Mouse (Mus musculus) limb, embryonic 14.5 days (tissue): ENCODE measurements around the gene Map10. TPM values are rescaled to one million over a fixed set of nuclear protein-coding genes. Genes with fewer than 3 reads are reported as not detected.

Experiments used
- ATAC-seq: fragments of 200-750 bp; cut with Nextera tagmentation; 2 replicates; pipeline ENCODE4 v1.8.0; 2017; ENCODE audit warnings: low read depth, moderate number of reproducible peaks, moderate TSS enrichment; ENCODE audit not compliant: low FRiP score
- DNase-seq: peaks from one replicate; pipeline ENCODE4 v3.0.0-alpha.2; 2015; ENCODE audit warnings: low spot score
- H3K27ac ChIP-seq: fragments of 300-500 bp; sonication (generic); replicated peaks from 2 replicates; pipeline ENCODE4 v1.5.1; 2014; ENCODE audit warnings: low read depth, mild to moderate bottlenecking, low read length, moderate library complexity, mixed read lengths
- H3K27me3 ChIP-seq: fragments of 300-500 bp; sonication (generic); 2 replicates; pipeline ENCODE4 v1.6.1; 2014; ENCODE audit warnings: low read length, mixed read lengths; ENCODE audit not compliant: control insufficient read depth, insufficient read depth
- H3K36me3 ChIP-seq: fragments of 300-500 bp; sonication (generic); 2 replicates; pipeline ENCODE4 v1.6.1; 2014; ENCODE audit warnings: mild to moderate bottlenecking, low read length, moderate library complexity, mixed read lengths; ENCODE audit not compliant: control insufficient read depth, insufficient read depth
- H3K4me1 ChIP-seq: fragments of 300-500 bp; sonication (generic); 2 replicates; pipeline ENCODE4 v1.6.1; 2014; ENCODE audit warnings: antibody characterized with exemption, low read length, mixed read lengths; ENCODE audit not compliant: control insufficient read depth, insufficient read depth
- H3K4me2 ChIP-seq: fragments of 300-500 bp; sonication (generic); replicated peaks from 2 replicates; pipeline ENCODE4 v1.6.1; 2014; ENCODE audit warnings: low read depth, mild to moderate bottlenecking, low read length, moderate library complexity; ENCODE audit not compliant: severe bottlenecking
- H3K4me3 ChIP-seq: fragments of 300-500 bp; sonication (generic); replicated peaks from 2 replicates; pipeline ENCODE4 v1.5.1; 2014; ENCODE audit warnings: low read length
- H3K9ac ChIP-seq: fragments of 300-500 bp; sonication (generic); 2 replicates; pipeline ENCODE4 v1.6.1; 2014; ENCODE audit warnings: mild to moderate bottlenecking, low read depth, low read length, moderate library complexity; ENCODE audit not compliant: severe bottlenecking
- H3K9me3 ChIP-seq: fragments of 300-500 bp; sonication (generic); 2 replicates; pipeline ENCODE4 v1.6.1; 2016; ENCODE audit warnings: low read length; ENCODE audit not compliant: control insufficient read depth
- POLR2A ChIP-seq: fragments of 200-500 bp; IDR thresholded peaks from 2 replicates; pipeline ENCODE4 v1.8.0; 2012; ENCODE audit warnings: inconsistent platforms, mild to moderate bottlenecking, moderate library complexity, borderline replicate concordance; ENCODE audit not compliant: insufficient read depth, insufficient read length; ENCODE audit errors: extremely low read depth
- WGBS: fragments of 180-500 bp; shearing (Covaris S2); extraction: QIAGEN DNeasy Blood & Tissue Kit; methylation state at CpG from one replicate; pipeline ENCODE4 v1.1.7; 2014; 5-methylcytosine and 5-hydroxymethylcytosine counted together
- polyA plus RNA-seq, 2 experiments: library from polyadenylated mRNA; depleted of rRNA in 1 of 2; stranded (reverse) in 1 of 2; unstranded in 1 of 2; fragments of >200 nt; fragmentation: Nextera tagmentation in 1 of 2; extraction: Ambion mirVana in 1 of 2; gene quantifications; 2 replicates each; pipeline versions ENCODE4 v1.2.1 to v1.2.3; 2012 to 2014

The Map10 gene
- polyA plus RNA-seq, 2 experiments, result 3.4 to 6.0 TPM

- H3K4me3 ChIP-seq, result no peak overlapping the region
- TF ChIP-seq POLR2A, result no peak
- 47% methylated on average over 6 of the region's 6 CpGs for WGBS
- peaks cover 20% of the 10 kb centered on the region for H3K4me1 ChIP-seq
- H3K4me2 ChIP-seq, result no peak overlapping the region
- H3K9ac ChIP-seq, result no peak overlapping the region
- no peak overlapping the region for H3K27ac ChIP-seq
- no peaks in the 10 kb centered on the region for H3K36me3 ChIP-seq
- peak; percentile 50 for DNase-seq
- no peaks in the 10 kb centered on the region for H3K27me3 ChIP-seq
- no peaks in the 10 kb centered on the region for H3K9me3 ChIP-seq
- ATAC-seq, result peak; percentile 60; the same call in 1 of the 2 replicates
These were observed 31.1 kb upstream of the Map10 start for GRCm38 (mm10) chr8:125638411-125639058.

- H3K36me3 ChIP-seq, result no peaks in the 10 kb centered on the region
- H3K4me3 ChIP-seq, result no peak overlapping the region
- ATAC-seq, result no peak
- DNase-seq, result no peak
- H3K4me2 ChIP-seq, result no peak overlapping the region
- no peak overlapping the region for H3K27ac ChIP-seq
- peaks cover 20% of the 10 kb centered on the region for H3K4me1 ChIP-seq
- 82% methylated on average over 2 of the region's 2 CpGs for WGBS
- TF ChIP-seq POLR2A, result no peak
- no peaks in the 10 kb centered on the region for H3K9me3 ChIP-seq
- no peaks in the 10 kb centered on the region for H3K27me3 ChIP-seq
- no peak overlapping the region for H3K9ac ChIP-seq
These were observed 30.0 kb upstream of the Map10 start for GRCm38 (mm10) chr8:125639631-125640030.

DNA sequence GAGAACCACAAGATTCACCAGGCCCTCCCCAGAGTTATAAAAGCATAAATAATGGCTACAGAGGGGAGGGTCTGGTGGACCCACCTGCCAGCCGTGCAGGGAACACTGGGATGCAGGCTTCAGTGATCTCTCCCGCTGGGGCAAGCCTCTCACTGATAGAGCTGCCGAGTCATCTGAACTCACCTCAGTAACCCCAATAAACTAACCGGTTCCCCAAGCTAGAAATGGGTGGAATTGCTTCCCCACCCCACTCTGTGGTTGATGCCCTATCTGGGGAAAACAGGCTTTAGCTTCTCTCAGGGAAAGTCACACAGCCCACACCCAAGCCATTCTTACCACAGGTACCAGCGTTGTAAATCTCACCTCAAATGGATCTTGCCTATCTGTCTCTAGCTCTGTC is 28.9 kb upstream of the Map10 start:
- DNase-seq, result no peak
- no peak overlapping the region for H3K4me2 ChIP-seq
- TF ChIP-seq POLR2A, result no peak
- ATAC-seq, result no peak
- no peaks in the 10 kb centered on the region for H3K36me3 ChIP-seq
- WGBS, result 46% methylated on average over 5 of the region's 5 CpGs
- no peaks in the 10 kb centered on the region for H3K9me3 ChIP-seq
- H3K27me3 ChIP-seq, result no peaks in the 10 kb centered on the region
- H3K27ac ChIP-seq, result no peak overlapping the region
- H3K4me1 ChIP-seq, result peaks cover 20% of the 10 kb centered on the region
- no peak overlapping the region for H3K9ac ChIP-seq
- no peak overlapping the region for H3K4me3 ChIP-seq

DNA sequence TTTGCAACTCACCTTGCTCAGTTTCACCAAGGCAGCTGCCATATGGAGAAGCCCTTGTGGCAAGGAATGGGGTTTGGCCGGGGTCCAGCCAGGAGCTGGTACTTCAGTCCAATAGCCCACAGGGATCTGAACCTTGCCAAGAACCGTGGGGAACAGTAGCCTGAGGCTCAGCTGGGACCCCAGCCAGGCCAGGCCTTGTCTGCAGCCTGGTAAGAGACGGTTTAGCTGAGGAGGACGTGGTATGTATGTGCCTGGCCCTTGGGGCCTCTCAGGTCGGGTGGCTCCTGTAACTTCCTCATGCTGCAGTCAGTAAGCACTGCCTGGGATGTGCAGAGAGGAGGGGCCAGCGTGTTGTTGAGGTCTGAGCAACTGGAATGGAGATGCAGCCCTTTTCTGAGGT is 27.8 kb upstream of the Map10 start:
- no peak for TF ChIP-seq POLR2A
- Histone ChIP-seq H3K4me2 (no peak overlapping the region), H3K4me1 (peaks cover 20% of the 10 kb centered on the region), H3K9ac (0 out of 2 replicates have a peak overlapping the region, but pooled peaks have one; percentile 12), H3K27ac (no peak overlapping the region), H3K36me3 (no peaks in the 10 kb centered on the region), H3K4me3 (no peak overlapping the region), H3K9me3 (no peaks in the 10 kb centered on the region), H3K27me3 (no peaks in the 10 kb centered on the region)
- 37% methylated on average over 6 of the region's 6 CpGs for WGBS
- DNase-seq, result peak; percentile 50
- ATAC-seq, result no peak

DNA sequence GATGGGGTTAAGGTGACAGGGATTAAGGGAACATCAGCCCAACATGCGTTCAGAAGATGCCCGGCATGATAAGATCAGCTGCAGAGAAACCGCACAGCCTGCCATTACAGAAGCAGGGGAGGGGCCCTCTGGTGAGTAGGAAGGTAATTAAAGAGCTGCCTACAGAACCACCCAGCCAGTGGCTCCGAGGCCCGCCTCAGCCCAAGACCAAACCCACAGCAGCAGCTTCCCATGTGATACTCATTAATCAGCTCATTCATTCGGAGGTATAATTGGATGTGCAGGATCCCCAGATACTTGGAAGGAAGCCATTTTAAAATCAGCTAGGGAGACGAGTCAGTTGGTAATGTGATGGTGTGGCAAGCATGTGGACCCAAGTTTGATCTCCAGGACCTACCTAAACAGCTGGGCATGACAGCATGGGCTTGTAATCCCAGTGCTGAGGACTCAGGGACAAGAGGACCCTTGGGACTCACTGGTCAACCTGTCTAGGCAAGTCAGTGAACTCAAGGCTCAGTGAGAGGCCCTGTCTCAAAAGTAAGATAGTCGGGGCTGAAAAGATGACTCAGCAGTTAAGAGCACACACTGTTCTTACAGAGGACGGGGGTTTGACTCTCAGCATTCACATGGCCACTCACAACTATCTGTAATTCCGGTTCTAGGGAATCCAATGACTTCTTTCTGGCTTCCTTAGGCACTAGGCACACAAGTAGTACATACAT is 23.7 kb upstream of the Map10 start:
- 59% methylated on average over 10 of the region's 10 CpGs for WGBS

More for the DNA sequence above, 23.7 kb upstream of the Map10 start:
- DNase-seq (no peak), ATAC-seq (no peak)
- Histone ChIP-seq H3K4me3 (no peak overlapping the region), H3K27me3 (no peaks in the 10 kb centered on the region), H3K9ac (no peak overlapping the region), H3K36me3 (no peaks in the 10 kb centered on the region), H3K4me2 (no peak overlapping the region), H3K27ac (no peak overlapping the region), H3K4me1 (peaks cover 12% of the 10 kb centered on the region), H3K9me3 (no peaks in the 10 kb centered on the region)
- TF ChIP-seq POLR2A, result no peak
